Mouse (Mus musculus) B cell, adult (primary cell): ENCODE measurements around the gene Mrpl17. TPM values are rescaled to one million over a fixed set of nuclear protein-coding genes. Genes with fewer than 3 reads are reported as not detected.

Source experiments
- total RNA-seq: library from RNA; stranded (reverse); gene quantifications from 4 replicates; pipeline ENCODE4 v1.2.4, GENCODE M21; 2023; ENCODE audit not compliant: inconsistent age

The Mrpl17 gene
- 49.2 to 69.7 TPM (median 52.5 TPM) in 4 replicates for total RNA-seq

DNA sequence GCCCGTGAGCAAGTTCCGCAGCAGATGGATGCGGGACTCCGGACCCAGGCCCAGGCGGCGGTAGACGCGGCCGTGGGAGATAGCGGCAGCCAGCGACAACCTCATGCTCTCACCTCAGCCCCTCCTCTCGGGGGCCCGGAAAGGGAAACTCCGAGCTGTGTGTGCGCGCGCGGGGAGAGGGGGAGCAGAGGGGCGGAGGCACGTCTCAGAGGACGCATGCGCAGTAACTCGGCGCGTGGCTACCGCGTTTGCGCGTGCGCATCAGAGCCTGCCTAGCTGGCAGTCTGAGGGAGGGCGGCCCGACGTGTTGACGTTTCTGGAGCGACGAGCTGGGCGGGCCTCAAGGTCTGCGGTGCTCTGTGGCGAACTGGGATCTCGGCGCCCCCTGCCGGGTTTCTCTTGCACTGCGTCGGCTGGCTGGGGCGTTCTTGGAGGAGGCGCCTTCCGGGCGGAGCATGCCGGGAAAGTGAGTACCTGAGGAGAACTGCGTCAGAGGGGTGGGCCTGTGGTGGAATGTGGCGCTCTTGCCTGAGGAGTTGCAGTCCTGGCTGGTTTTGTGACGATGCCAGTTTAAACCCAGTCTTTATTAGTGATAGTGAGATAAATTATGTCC is at the start of gene Mrpl17:
TSS of gene Mrpl17 (minus strand) at position 223 of the 613 bp plus-strand sequence.

DNA sequence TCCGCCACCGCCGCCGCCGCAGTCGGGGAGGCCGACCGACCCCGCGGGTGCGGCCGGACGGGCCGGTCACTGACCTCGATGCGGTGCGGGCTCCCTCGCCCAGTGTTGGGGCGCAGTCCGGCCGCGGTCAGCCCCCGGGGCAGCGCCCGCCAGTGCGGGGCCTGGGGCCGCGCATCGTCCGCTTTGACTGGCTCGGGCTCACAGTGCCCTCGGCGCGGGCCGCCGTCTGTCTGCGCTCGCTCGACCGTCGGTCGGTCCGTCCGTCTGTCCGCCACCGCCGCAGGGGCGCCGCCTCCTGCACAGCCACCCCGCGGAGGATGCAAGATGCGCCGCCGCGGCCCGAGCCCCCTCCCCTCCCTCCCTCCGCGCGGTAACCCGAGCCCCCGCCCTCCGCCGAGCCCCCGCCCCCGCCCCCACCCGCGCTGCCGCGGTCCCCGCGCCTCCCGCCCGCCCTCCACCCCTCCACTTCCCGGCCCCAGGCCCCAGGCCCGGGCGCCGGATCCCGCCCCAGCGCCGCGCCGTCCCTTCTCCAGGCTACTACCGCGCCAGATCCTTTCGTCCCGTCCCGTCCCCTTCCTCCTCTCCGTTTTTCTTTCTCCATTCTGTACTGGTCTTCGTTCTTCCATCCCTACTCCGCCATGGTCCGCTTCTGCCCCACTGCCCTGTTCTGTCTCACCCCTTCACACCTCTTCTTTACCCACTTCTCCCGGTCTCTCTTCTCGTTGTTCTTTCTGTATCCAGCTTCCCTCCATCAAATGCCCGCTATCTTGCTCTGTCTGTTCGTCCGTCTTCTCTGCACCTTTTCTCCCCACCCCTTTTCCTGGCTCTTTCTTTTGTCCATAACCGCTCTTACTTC is 23.4 kb downstream of the Mrpl17 start, which contains the start of gene Dchs1:
TSS of gene Dchs1 (minus strand) at position 370 of the 856 bp plus-strand sequence.

Other genes starting within 250 kb of the Mrpl17 start
- gene Apbb1, start 229.4 kb downstream of the Mrpl17 start, total RNA-seq = 2.5 to 4.7 TPM (median 2.9 TPM) in 4 replicates
- gene Hpx, start 211.0 kb downstream of the Mrpl17 start, total RNA-seq = 0.45 TPM in 1 of 4 replicates, not detected in the others
- gene Trim3, start 177.5 kb downstream of the Mrpl17 start, total RNA-seq = 27.5 to 34.8 TPM (median 29.2 TPM) in 4 replicates
- gene Timm10b, start 171.0 kb downstream of the Mrpl17 start, total RNA-seq = 51.6 to 73.3 TPM (median 63.1 TPM) in 4 replicates
- 37.3 to 51.9 TPM (median 41.4 TPM) in 4 replicates for gene Arfip2, start 170.7 kb downstream of the Mrpl17 start, total RNA-seq
- gene Gm45799, start 170.5 kb downstream of the Mrpl17 start, total RNA-seq = 13.5 to 24.2 TPM (median 18.6 TPM) in 4 replicates
- gene Dnhd1, start 160.3 kb downstream of the Mrpl17 start, total RNA-seq = 2.9 to 11.5 TPM (median 9.5 TPM) in 4 replicates
- 72.8 to 88.4 TPM (median 77.2 TPM) in 4 replicates for gene Ilk, start 74.5 kb downstream of the Mrpl17 start, total RNA-seq
- gene Rrp8, start 73.7 kb downstream of the Mrpl17 start, total RNA-seq = 22.9 to 29.9 TPM (median 23.8 TPM) in 4 replicates
- gene Taf10, start 66.7 kb downstream of the Mrpl17 start, total RNA-seq = 181 to 207 TPM (median 199 TPM) in 4 replicates
- 73.2 to 75.2 TPM (median 74.8 TPM) in 4 replicates for gene Tpp1, start 58.9 kb downstream of the Mrpl17 start, total RNA-seq
- gene Dchs1, start 23.4 kb downstream of the Mrpl17 start, total RNA-seq = 0.09 to 0.77 TPM in 2 of 4 replicates, not detected in the others
- gene Gm4070, start 142.9 kb upstream of the Mrpl17 start, total RNA-seq = 64.0 to 114 TPM (median 84.2 TPM) in 4 replicates